Mouse (Mus musculus): ENCODE data around the gene Smad5. TPM values are rescaled to one million over a fixed set of nuclear protein-coding genes. Genes with fewer than 3 reads are reported as not detected.
A peak's percentile ranks its signal among the peaks of the same experiment; 100 is the strongest.

Gene Smad5
- polyA plus RNA-seq, 1 experiment from 2014 or later, result 45.3 TPM

- H3K4me2 ChIP-seq (ENCODE audit: low read depth, low read length), result no peak overlapping the region
- 0 out of 2 replicates have a peak, but pooled peaks have one; percentile 26 for ATAC-seq (ENCODE audit: low read depth)
- no peaks in the 10 kb centered on the region for H3K4me1 ChIP-seq (ENCODE audit: control insufficient read depth, insufficient read depth, low read length)
- H3K9me3 ChIP-seq (ENCODE audit: control insufficient read depth, low read length), result no peaks in the 10 kb centered on the region
- no peak for DNase-seq (ENCODE audit: low spot score)
- 93% methylated on average over 5 of the region's 5 CpGs for WGBS
- no peak overlapping the region for H3K9ac ChIP-seq (ENCODE audit: low read depth, low read length)
- H3K27me3 ChIP-seq (replicated peaks; ENCODE audit: control insufficient read depth, insufficient read depth, low read length), result no peaks in the 10 kb centered on the region
- H3K36me3 ChIP-seq (ENCODE audit: control insufficient read depth, insufficient read depth, low read length), result peaks cover 68% of the 10 kb centered on the region
- H3K4me3 ChIP-seq (ENCODE audit: low read depth, low read length), result no peak overlapping the region
- H3K27ac ChIP-seq (replicated peaks; ENCODE audit: low read depth, low read length), result no peak overlapping the region
Observed at GRCm38 (mm10) chr13:56739556-56739955, 36.7 kb downstream of the Smad5 start.

DNA sequence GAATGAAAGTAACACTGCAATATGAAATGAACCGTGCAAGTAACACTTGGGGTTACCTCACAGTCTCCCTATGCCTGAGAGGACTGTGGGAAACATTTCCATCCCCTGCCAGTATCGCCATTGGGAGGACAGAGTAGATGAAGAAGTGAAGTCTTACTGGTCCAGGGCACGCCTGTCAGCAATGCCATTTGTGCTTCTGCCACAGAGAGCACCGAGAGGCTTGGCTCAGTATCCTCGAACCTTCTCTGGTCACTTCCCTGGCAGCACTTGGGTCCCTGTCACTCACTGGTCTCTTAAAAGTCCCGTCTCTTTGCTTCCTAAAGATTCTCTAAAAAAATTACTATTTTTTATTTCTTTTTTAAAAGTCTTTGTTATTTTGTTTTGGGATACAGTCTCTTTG is 37.7 kb downstream of the Smad5 start:
- Histone ChIP-seq H3K27ac (replicated peaks; ENCODE audit: low read depth, low read length) (no peak overlapping the region), H3K4me3 (ENCODE audit: low read depth, low read length) (no peak overlapping the region), H3K36me3 (ENCODE audit: control insufficient read depth, insufficient read depth, low read length) (peaks cover 59% of the 10 kb centered on the region), H3K9ac (ENCODE audit: low read depth, low read length) (no peak overlapping the region), H3K27me3 (replicated peaks; ENCODE audit: control insufficient read depth, insufficient read depth, low read length) (no peaks in the 10 kb centered on the region), H3K4me1 (ENCODE audit: control insufficient read depth, insufficient read depth, low read length) (no peaks in the 10 kb centered on the region), H3K4me2 (ENCODE audit: low read depth, low read length) (no peak overlapping the region), H3K9me3 (ENCODE audit: control insufficient read depth, low read length) (no peaks in the 10 kb centered on the region)
- DNase-seq (ENCODE audit: low spot score), result no peak
- no peak for ATAC-seq (ENCODE audit: low read depth)
- 91% methylated on average over 6 of the region's 6 CpGs for WGBS

GRCm38 (mm10) chr13:56741691-56742090 is 38.9 kb downstream of the Smad5 start:
- H3K36me3 ChIP-seq (ENCODE audit: control insufficient read depth, insufficient read depth, low read length), result peaks cover 49% of the 10 kb centered on the region
- DNase-seq (ENCODE audit: low spot score), result no peak
- H3K27ac ChIP-seq (replicated peaks; ENCODE audit: low read depth, low read length), result no peak overlapping the region

DNA sequence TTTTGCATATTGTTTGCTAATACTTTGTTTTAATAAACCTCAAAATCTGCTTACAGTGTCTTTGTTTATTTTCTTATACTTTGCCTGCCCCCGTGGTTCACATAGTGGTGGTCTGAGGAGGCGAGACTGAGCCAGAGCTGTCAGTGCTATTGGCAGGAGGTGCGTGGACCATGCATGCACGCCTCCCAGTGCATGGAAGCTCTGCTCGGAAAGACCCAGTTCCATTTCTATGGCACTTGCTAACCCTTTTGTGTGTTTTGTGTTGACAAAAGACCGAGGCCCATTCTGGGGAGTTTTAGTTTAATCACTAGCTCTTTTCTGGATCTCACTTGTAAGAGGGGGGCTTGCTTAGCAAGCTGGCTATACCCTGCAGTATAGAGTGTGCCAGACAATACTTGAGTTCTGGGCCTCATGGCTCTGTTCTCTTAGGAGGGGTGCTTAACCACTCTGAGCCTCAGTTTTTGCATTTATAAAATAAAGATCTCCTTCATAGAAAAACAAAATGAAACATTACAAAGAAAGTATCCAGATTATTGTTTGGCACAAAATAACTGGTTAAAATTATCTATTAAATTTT is 39.6 kb downstream of the Smad5 start:
- Histone ChIP-seq H3K4me2 (ENCODE audit: low read depth, low read length) (no peak overlapping the region), H3K27ac (replicated peaks; ENCODE audit: low read depth, low read length) (no peak overlapping the region), H3K9ac (ENCODE audit: low read depth, low read length) (no peak overlapping the region), H3K27me3 (replicated peaks; ENCODE audit: control insufficient read depth, insufficient read depth, low read length) (no peaks in the 10 kb centered on the region), H3K4me3 (ENCODE audit: low read depth, low read length) (no peak overlapping the region), H3K36me3 (ENCODE audit: control insufficient read depth, insufficient read depth, low read length) (peaks cover 42% of the 10 kb centered on the region), H3K4me1 (ENCODE audit: control insufficient read depth, insufficient read depth, low read length) (no peaks in the 10 kb centered on the region), H3K9me3 (ENCODE audit: control insufficient read depth, low read length) (no peaks in the 10 kb centered on the region)
- ATAC-seq (ENCODE audit: low read depth) (no peak), DNase-seq (ENCODE audit: low spot score) (no peak)
- WGBS, result 82% methylated on average over 6 of the region's 6 CpGs

More at GRCm38 (mm10) chr13:56741691-56742090, 38.9 kb downstream of the Smad5 start:
- no peak for ATAC-seq (ENCODE audit: low read depth)
- 91% methylated on average over 7 of the region's 7 CpGs for WGBS
- no peaks in the 10 kb centered on the region for H3K4me1 ChIP-seq (ENCODE audit: control insufficient read depth, insufficient read depth, low read length)
- no peaks in the 10 kb centered on the region for H3K9me3 ChIP-seq (ENCODE audit: control insufficient read depth, low read length)
- H3K9ac ChIP-seq (ENCODE audit: low read depth, low read length), result no peak overlapping the region
- H3K27me3 ChIP-seq (replicated peaks; ENCODE audit: control insufficient read depth, insufficient read depth, low read length), result no peaks in the 10 kb centered on the region
- no peak overlapping the region for H3K4me3 ChIP-seq (ENCODE audit: low read depth, low read length)
- H3K4me2 ChIP-seq (ENCODE audit: low read depth, low read length), result no peak overlapping the region

- no peak overlapping the region for H3K9ac ChIP-seq (ENCODE audit: low read depth, low read length)
- H3K4me2 ChIP-seq (ENCODE audit: low read depth, low read length), result no peak overlapping the region
- peaks cover 14% of the 10 kb centered on the region for H3K27me3 ChIP-seq (replicated peaks; ENCODE audit: control insufficient read depth, insufficient read depth, low read length)
- 0 out of 2 replicates have a peak, but pooled peaks cover 6% of the 10 kb centered on the region for H3K36me3 ChIP-seq (ENCODE audit: control insufficient read depth, insufficient read depth, low read length)
- 55% methylated on average over 10 of the region's 10 CpGs for WGBS
- no peak overlapping the region for H3K4me3 ChIP-seq (ENCODE audit: low read depth, low read length)
- H3K9me3 ChIP-seq (ENCODE audit: control insufficient read depth, low read length), result no peaks in the 10 kb centered on the region
- DNase-seq (ENCODE audit: low spot score) (no peak), ATAC-seq (ENCODE audit: low read depth) (no peak)
- H3K27ac ChIP-seq (replicated peaks; ENCODE audit: low read depth, low read length), result no peak overlapping the region
- H3K4me1 ChIP-seq (ENCODE audit: control insufficient read depth, insufficient read depth, low read length), result 0 out of 2 replicates have a peak, but pooled peaks cover under 1% of the 10 kb centered on the region
Observed at GRCm38 (mm10) chr13:56746739-56747532, 44.1 kb downstream of the Smad5 start.

DNA sequence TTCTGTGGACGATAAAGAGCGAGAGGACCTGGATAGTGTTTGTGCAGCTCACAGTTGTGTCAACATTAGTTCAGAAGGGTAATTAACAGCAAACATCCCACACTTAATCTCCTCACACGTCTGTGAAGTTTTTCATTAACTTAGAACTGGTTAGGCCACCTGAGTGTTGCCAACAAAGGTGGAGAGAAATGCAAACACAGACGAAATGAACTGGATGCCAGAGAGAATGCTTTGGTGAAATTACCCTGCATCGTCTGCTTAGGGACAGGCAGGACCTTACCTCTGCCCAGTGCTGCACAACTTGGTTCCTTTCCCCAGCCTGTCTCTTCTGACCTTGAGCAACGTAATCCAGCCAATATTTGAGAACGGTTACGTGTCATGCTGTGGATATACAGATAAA is 44.7 kb downstream of the Smad5 start:
- ATAC-seq (ENCODE audit: low read depth), result no peak
- WGBS, result 62% methylated on average over 8 of the region's 8 CpGs
- Histone ChIP-seq H3K27ac (replicated peaks; ENCODE audit: low read depth, low read length) (no peak overlapping the region), H3K9ac (ENCODE audit: low read depth, low read length) (no peak overlapping the region), H3K4me1 (ENCODE audit: control insufficient read depth, insufficient read depth, low read length) (0 out of 2 replicates have a peak, but pooled peaks cover 6% of the 10 kb centered on the region), H3K9me3 (ENCODE audit: control insufficient read depth, low read length) (no peaks in the 10 kb centered on the region), H3K27me3 (replicated peaks; ENCODE audit: control insufficient read depth, insufficient read depth, low read length) (peaks cover 19% of the 10 kb centered on the region), H3K36me3 (ENCODE audit: control insufficient read depth, insufficient read depth, low read length) (0 out of 2 replicates have a peak, but pooled peaks cover 6% of the 10 kb centered on the region), H3K4me2 (ENCODE audit: low read depth, low read length) (no peak overlapping the region), H3K4me3 (ENCODE audit: low read depth, low read length) (no peak overlapping the region)
- peak; percentile 19 for DNase-seq (ENCODE audit: low spot score)

DNA sequence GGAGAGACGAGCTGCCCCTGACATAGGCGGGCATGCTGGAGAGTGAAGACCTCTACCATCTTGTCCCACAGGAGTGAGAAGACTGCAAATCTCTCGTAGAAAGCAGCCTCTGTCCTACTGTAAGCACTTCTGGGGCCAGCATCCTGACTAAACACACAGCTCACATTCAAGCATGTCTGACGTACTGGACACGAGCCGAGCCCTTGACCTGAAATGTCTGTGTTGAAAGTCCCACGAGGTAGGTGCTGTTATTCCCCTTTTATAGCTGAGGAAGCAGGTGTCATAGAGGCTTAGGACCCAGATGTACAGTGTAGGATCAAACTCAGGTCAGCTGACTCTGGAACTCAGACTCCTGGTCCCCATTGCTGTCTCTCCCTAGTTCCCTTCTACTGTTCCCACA is 46.6 kb downstream of the Smad5 start:
- H3K4me2 ChIP-seq (ENCODE audit: low read depth, low read length), result no peak overlapping the region
- no peaks in the 10 kb centered on the region for H3K9me3 ChIP-seq (ENCODE audit: control insufficient read depth, low read length)
- H3K27ac ChIP-seq (replicated peaks; ENCODE audit: low read depth, low read length), result no peak overlapping the region
- no peak for ATAC-seq (ENCODE audit: low read depth)
- H3K27me3 ChIP-seq (replicated peaks; ENCODE audit: control insufficient read depth, insufficient read depth, low read length), result peaks cover 38% of the 10 kb centered on the region
- no peak for DNase-seq (ENCODE audit: low spot score)
- H3K4me3 ChIP-seq (ENCODE audit: low read depth, low read length), result no peak overlapping the region
- WGBS, result 82% methylated on average over 7 of the region's 7 CpGs
- no peak overlapping the region for H3K9ac ChIP-seq (ENCODE audit: low read depth, low read length)
- peaks cover 18% of the 10 kb centered on the region for H3K4me1 ChIP-seq (ENCODE audit: control insufficient read depth, insufficient read depth, low read length)
- H3K36me3 ChIP-seq (ENCODE audit: control insufficient read depth, insufficient read depth, low read length), result no peaks in the 10 kb centered on the region

DNA sequence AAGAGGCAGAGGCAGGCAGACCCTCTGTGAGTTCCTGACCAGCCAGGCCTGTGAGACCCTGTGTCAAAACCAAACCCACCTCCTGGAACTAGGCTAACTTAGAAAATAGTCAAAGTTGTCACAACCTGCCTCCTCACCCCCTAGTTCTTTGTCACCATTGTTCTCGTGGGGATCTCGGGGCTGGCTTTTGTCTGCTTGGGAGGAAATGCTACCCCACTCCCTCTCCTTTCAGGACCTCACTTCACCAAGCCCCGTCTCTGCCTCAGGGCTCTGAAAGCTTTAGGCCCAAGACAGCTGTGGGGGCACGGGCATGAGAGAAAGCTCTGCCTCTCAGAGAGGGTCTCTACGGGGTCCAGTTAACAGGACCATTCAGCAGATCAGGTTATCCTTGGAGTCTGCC is 49.0 kb downstream of the Smad5 start:
- no peak overlapping the region for H3K4me3 ChIP-seq (ENCODE audit: low read depth, low read length)
- peaks cover 18% of the 10 kb centered on the region for H3K4me1 ChIP-seq (ENCODE audit: control insufficient read depth, insufficient read depth, low read length)
- DNase-seq (ENCODE audit: low spot score), result no peak
- 24% methylated on average over 5 of the region's 5 CpGs for WGBS
- H3K9ac ChIP-seq (ENCODE audit: low read depth, low read length), result no peak overlapping the region
- ATAC-seq (ENCODE audit: low read depth), result no peak
- H3K27ac ChIP-seq (replicated peaks; ENCODE audit: low read depth, low read length), result no peak overlapping the region
- no peaks in the 10 kb centered on the region for H3K9me3 ChIP-seq (ENCODE audit: control insufficient read depth, low read length)
- H3K4me2 ChIP-seq (ENCODE audit: low read depth, low read length), result no peak overlapping the region
- peaks cover 45% of the 10 kb centered on the region for H3K27me3 ChIP-seq (replicated peaks; ENCODE audit: control insufficient read depth, insufficient read depth, low read length)
- no peaks in the 10 kb centered on the region for H3K36me3 ChIP-seq (ENCODE audit: control insufficient read depth, insufficient read depth, low read length)
